Mouse (Mus musculus) C3H10T1/2 (cell line): ENCODE data around the gene Osbpl6. TPM values are rescaled to one million over a fixed set of nuclear protein-coding genes. Genes with fewer than 3 reads are reported as not detected.

Experiments
- polyA plus RNA-seq, 2 experiments: library from polyadenylated mRNA; unstranded; fragments of >200 nt; fragmentation: generic; extraction: Trizol; gene quantifications; one replicate each; pipeline ENCODE4 v1.2.1; 2012; ENCODE audit warnings: missing spikeins in 2 of 2

Gene Osbpl6
- 1 to 10 TPM; 1.2 to 2.8 TPM for polyA plus RNA-seq

DNA sequence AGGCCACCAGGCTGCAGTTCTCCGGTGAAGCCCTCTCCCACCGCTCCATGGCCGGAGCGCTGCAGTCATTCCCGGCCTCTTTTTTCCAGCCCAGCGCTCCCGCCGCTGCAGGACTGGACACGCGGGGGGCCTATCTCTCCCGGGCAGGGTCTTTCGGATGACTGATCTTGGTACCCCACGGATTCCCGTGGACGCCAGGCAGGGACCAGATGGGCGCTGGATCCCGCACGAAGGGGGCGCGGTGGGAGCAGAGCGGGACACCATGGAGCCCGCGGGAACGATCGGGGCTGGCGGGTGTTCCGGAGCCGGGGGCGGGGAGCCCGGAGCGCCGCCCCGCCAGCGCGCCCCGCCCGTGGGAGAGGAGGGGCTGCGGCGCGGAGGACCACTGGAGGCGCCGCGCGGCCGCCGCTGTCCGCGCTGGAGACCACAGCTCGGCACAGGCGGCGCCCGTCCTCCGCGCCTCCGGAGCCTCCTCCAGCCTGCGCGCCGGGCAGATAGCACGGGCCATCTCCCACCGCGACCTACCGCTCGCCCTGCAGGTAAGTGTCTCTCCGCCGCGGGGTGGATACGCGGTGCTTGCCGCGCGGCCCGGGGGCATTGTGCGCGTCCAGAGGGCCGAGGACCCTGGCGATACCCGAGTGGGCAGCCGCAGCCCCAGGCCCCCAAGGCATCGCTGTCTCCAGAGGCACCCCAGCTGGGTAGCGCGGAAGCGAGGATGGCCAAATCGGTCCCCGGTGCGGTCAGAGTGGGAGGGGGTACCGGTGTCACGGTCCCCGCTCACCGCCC is at the start of gene Osbpl6:
Gene Osbpl6 (plus strand): TSS at position 358 of the 786 bp plus-strand sequence.

DNA sequence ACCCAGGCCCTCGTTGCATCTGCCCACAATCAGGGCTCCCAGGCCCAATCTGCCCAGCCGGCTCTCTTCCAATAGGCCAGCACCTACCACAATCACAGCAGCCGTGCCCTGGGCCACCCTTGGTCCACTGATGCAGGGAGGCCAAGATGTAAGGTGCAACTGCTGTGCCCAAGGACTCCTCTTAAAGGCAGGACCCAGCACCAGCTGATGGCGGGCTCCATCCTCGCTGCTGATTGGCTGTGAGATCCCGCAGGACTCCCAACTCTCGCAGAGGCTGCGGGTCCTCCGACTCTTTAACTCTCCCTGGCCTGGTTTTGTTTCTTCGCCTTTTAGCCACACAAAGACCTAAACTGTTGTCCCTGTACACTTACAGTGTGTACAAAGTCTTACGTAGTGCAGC is 46.1 kb upstream of the Osbpl6 start, which contains the start of gene Cyct:
Gene Cyct (minus strand): TSS at position 225 of the 400 bp plus-strand sequence.

DNA sequence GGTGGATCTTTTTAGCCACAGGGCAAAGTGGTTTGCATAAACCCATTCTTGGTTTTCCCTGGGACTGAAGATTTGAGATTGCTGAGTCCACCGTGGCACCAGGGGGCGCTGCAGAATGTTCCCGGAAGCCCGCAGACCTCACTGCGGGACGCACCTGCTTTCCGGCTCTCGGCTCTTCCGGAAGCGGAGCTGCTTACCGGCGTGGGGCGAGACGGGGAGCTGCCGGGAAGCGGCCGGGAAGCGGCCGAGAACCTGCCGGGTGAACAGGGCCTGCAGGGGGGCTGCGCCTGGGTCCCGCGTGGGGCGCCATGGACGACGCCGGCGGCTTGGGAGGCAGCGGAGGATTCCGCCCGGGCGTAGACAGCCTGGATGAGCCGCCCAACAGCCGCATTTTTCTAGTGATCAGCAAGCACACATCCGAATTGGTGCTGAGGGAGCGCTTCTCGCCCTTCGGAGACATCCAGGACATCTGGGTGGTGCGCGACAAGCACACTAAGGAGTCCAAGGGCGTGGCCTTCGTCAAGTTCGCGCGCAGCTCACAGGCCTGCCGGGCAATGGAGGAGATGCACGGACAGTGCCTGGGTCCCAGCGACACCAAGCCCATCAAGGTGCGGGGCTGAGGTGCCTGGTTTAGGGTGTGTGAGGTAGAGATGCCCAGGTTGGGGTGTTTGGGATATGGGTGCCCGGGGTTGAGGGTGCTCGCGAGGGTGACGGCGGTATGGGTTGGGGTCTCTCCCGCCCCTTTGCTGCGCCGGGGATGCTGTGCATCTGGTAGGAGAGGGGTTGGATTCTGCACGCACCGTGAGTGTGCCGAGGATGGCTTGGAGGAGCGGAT is 36.3 kb upstream of the Osbpl6 start, which contains the start of gene Rbm45:
Gene Rbm45 (plus strand): TSS at position 164 of the 835 bp plus-strand sequence.

DNA sequence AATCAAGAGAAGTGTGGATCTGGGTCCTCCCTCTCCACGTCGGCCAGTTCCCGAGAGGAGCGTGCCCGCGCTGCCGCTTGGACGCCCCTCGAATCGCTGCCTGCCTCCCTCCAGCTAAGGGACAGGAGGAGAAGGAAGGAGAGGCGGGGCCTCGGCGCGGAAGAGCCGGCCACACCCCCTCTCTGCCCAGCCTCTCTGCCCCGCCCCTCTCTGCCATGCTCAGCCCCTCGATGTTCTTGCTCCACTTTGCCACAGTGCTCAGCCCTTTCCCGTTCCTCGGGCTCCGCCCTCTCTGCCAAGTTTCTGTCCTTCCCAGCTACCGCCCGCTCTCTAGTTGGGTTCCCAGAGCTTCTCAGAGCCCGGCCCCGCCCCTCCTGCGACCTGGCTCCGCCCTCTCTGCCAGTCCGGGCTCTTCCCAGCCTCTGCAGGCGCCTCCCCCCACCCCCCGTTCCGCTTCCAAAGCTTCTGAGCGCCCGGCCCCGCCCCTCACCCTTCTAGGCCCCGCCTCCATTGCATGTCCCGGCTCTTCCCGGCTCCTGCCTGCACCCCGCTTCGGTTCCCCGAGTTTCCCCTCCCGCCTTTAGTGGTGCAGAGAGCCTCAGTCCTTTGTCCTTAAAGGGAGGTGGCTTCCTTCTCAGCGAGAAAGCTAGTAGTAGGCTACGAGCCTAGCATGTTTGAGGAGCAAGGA is 241.7 kb downstream of the Osbpl6 start, which contains the start of the genes Prkra and Pjvk:
Gene Prkra (minus strand): TSS at position 133 of the 688 bp plus-strand sequence.
Gene Pjvk (plus strand): TSS at position 594 of the 688 bp plus-strand sequence.

Other genes with a start within 250 kb of the Osbpl6 start
- gene Pde11a, start 67.7 kb upstream of the Osbpl6 start, polyA plus RNA-seq: not detected
- gene Cyct, start 46.1 kb upstream of the Osbpl6 start, polyA plus RNA-seq: not detected
- 10 to 100 TPM in 1 of 2 experiments, 1 to 10 TPM in 1; 7.9 to 17.9 TPM for gene Rbm45, start 36.5 kb upstream of the Osbpl6 start, polyA plus RNA-seq
- 10 to 100 TPM in 1 of 2 experiments, 1 to 10 TPM in 1; 4.2 to 26.2 TPM for gene Prkra, start 241.5 kb downstream of the Osbpl6 start, polyA plus RNA-seq
- gene Pjvk, start 242.0 kb downstream of the Osbpl6 start, polyA plus RNA-seq: under 1 TPM in 1 of 2 experiments, not detected in 1; 0.21 TPM